Mouse (Mus musculus) bone marrow macrophage, adult 2 months (primary cell): Measurements from ENCODE around the gene Lrrc8e.

Experiments used
- CTCF ChIP-seq: IDR thresholded peaks from 2 replicates; pipeline ENCODE4 v1.5.1; 2012; ENCODE audit warnings: low read depth, mild to moderate bottlenecking, low read length, moderate library complexity
- POLR2A ChIP-seq: IDR thresholded peaks from 2 replicates; pipeline ENCODE4 v1.6.1; 2012; ENCODE audit warnings: mild to moderate bottlenecking, low read depth, low read length, borderline replicate concordance

DNA sequence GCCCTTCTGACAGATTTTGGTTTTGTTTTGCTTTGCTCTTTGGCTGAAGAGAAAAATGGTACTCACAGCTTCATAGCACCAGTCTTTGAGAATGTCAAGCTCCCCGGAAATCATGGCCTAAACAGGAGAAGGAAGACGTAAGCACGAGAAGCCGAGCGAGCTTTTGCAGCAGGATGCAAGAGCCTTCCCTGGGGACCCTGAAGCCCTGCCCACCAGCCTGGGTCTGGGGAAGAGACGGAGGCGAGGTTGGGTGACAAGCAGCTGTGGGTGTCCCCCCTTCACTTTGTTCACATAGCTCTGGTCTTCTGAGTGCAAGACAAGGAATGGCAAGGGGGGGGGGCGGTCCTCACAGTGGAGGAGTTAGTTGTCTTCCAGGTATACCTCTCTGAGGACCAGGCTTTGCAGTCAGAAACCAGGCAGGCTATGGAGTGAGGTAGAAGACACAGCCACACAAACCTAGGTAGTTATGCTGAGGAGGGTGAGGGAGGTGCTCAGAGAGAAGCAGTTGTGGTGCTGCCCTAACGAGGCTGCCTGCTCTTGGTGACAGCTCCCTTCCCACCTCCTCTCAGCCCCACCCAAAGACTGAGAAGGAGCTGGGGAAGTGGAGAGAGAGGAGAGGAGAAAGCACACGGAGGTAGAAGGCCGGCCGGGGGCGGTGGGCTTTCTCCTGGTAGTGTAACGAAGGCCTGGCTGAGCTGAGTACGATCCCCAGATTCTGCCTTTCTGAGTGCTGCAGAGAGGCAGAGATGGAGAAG is 38.7 kb downstream of the Lrrc8e start:
- TF ChIP-seq CTCF (no peak), POLR2A (no peak)
